Mouse (Mus musculus): ENCODE data around the gene Gm10762.
A peak's percentile ranks its signal among the peaks of the same experiment; 100 is the strongest.
"Not testable (repeated sequence)": the region's sequence is repeated elsewhere in the genome, so short reads cannot be mapped to it uniquely, and the experiment has no call there.

Gm10762 gene

DNA sequence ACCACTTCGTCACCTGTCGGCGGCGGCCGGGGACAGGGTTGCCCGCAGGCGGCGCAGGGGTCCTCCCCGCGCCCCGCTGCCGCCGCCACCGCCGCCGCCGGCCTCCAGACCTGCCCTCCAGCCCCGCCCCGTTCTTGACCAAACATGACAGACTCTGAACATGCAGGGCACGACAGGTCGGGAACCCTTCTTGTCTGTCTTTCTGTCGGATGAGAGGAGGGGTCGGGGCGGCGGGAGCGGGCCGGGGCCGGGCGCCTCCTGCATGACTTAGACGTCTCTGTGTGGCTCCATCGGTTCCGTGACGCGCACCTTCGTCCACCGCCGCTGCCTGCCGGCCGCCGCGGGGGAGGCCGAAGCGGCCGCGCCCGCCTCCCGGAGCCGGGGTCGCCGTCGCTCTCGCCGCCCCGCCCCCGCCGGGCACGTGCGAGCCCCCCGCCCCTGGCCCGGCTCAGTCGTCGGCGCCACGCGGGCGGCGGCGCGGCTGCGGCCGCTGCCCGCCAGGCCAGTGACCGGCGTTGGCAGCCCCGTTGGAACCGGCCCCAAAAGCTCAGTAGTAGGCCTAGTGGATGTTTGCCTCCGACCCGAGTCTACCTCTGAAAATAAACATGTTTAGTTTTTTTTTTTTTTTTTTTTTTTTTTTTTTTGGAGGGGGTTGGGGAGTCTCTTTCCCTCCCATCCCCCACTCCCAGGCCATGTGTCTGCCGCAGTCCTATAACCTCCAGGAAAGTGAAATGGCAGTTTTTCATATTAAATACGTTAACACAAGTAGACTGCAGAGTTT is at the start of gene Gm10762:
Gene Gm10762 (minus strand): TSS at position 65 of the 781 bp plus-strand sequence.
- peak; percentile 87 for DNase-seq (ENCODE audit: inconsistent ontology term)

DNA sequence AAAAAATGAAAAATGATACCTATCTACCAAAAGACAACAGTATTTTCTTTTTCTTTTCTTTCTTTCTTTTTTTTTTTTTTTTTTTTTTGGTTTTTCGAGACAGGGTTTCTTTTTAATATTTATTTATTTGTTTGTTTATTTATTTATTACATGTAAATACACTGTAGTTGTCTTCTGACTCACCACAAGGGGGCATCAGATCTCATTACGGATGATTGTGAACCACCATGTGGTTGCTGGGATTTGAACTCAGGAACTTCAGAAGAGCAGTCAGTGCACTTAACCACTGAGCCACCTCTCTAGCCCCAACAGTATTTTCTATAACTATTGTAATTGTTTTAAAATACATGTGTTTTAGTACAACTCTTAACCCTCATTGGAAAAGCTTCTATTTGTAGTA is 41.3 kb upstream of the Gm10762 start:
- DNase-seq (ENCODE audit: inconsistent ontology term), result not testable (repeated sequence)

DNA sequence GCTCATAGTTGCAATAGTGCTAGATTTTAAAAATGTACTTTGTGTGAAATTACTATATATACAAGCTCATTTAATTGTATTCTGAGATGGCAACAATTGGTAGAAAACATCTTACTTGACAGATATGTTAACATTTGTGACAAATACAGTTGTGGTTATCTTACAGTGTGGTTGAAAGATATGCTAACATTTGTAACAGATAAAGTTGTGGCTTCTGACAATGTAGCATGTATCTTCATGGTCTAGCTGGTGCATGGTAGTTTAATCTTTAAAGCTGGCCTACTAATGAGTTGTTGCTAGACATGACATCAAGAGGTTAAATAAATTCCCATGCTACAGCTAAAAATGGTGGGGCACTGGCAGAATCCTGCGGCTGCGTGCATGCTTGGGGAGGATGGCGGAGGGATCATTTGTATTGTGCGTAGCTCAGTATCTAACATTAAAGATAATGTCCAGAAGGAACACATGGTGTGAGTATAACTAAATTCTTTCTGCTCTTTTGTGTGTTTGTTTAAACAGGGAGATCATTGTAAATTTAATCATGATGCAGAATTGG is 38.7 kb upstream of the Gm10762 start:
- DNase-seq (ENCODE audit: inconsistent ontology term), result no peak

DNA sequence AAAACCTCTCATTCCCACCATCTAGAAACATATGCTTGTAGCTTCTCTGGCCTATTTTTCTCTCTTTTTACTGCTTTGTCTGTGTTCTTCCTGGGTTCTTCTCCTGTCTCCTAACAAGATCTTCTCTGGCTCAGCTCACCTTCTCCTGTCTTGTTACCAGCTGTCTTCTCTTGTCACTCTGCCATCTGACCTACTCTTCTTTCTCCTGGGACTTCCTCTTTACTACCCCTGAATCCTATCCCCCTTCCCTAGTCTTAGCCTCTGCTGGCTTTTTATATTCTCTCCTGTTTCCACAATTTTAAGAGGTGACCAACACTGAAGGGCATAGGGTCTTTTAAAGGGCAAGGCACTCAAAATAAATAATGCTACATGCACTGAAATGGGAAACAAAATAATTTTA is 37.3 kb upstream of the Gm10762 start:
- DNase-seq (ENCODE audit: inconsistent ontology term), result no peak

DNA sequence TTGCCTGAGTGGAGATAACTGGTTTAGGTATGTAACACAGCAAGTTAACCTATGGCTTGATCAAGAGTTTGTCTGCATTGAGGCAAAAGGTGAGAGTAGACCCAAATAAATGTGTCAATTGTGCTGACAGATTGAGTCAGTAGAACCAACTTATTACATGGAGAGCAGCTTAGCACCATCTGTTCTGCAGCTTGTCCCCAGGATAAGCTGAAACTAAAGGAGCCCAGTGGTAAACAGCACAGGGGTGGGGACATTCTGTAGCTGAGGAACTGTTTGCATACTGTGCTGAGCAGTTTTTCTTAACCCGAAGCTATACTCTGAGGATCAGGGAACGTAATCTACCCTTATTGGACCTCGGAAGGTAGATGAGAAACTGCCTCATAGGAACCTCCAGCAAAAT is 17.2 kb upstream of the Gm10762 start:
- DNase-seq (ENCODE audit: inconsistent ontology term), result no peak

DNA sequence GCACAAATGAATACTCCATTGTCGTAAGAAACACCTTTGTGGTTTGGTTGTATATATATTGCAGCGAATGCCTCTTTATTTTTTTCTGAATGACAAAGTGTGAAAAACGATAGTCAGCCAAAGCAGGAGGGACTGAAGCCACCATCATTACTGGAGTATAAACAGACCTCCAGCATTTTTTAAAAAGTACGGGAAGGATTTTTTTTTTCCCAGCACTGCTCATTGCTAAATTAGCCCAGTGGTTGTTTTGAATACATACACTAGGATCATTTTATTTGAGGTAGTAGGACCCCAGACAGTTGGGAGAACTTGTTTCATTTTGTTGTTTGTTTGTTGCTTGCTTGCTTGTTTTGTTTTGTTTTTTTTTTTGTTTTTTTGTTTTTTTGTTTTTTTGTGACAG is 8.0 kb upstream of the Gm10762 start:
- DNase-seq (ENCODE audit: inconsistent ontology term), result no peak

DNA sequence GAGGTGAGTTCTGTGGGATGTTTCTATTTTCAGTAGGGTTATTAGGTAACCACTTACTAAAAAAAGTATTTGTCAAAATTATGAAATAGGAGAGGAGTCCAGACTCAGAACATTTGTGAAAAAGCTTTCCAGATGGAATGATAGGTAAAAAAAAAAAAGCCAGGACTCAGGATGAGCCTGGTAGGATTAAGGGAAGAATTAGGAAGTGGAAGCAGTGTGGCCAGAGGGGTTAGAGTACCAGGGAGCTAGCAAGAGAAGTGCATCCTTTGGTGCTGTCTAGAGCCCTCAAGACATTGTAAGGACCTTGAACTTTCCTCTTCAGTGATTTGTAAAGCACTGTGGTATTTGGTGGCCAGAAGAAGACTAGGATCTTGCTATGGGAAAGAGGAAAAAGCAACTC is 4.8 kb upstream of the Gm10762 start:
- no peak for DNase-seq (ENCODE audit: inconsistent ontology term)

DNA sequence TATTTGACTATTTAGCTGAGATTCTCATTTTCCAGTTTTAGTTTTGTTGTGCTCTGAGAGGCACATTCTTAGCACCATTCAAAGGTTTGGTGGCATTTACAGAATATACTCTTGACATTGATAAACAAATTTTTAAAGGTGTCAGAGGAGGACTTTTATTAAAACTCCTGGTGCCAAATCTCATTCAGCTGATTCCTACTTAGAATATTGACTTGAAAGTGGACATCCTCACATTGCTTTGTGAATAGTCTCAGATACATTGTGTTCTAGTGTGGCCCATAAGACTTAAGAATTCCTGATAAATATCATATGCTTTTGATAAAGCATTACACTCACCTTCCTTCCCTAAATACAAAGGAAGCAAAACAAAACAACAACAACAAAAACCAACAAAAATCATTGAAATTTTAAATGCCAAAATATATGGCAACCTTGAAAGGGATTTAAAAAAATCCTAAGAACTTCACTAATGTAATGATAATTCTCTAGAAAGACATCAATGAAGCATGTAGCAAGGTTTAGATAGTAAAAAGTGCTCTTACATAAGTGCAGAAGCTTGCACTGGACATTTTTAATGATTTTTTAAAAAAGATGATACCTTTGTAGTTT is 1.1 kb upstream of the Gm10762 start:
- no peak for DNase-seq (ENCODE audit: inconsistent ontology term)

DNA sequence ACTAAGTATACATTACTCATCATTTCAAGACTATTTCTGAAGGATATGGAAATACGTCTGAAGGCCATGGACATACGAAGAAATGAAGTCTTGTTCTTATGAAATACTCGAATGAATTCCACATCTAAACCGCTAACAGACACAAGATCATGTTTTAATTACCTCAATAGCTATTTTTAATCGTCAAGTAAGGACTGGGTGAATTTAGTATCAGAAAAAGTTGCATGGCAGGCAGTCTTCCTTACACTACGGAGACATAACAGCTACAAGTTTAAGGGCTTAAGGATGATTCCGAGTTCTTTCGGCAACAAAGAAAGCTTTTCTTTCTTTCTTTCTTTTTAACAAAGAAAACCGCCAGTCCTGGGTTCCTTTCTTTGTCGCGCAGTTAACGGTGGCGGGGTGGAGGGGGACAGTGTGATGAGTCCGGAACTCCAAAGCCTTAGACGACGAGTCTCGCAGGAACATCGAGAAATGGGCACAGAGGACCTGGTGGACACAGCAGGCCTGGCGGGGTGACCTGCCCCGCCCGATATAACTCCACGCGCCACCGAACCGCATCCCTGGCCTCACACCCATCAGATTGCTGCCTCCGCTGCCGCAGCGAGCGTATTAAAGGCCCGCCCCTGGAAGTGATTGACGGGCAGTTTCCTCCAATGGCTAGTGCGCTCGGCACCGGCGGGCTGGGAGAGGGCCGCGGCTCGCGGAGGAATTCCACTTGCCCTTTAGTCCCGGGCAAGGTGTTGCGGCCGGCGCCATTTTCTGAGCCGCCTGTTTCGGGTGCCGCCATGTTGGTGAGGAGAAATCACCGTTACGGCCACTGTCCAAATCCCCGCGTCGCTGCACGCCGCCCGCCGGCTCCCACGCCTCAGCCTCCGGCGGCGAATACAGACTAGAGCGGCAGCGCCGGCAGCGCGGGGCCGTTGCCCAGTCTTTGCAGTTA is 614 bp downstream of the Gm10762 start, which contains the start of gene Zc3h6:
Gene Zc3h6 (plus strand): TSS at position 762 of the 940 bp plus-strand sequence.
- peak; percentile 99 for DNase-seq (ENCODE audit: inconsistent ontology term)

DNA sequence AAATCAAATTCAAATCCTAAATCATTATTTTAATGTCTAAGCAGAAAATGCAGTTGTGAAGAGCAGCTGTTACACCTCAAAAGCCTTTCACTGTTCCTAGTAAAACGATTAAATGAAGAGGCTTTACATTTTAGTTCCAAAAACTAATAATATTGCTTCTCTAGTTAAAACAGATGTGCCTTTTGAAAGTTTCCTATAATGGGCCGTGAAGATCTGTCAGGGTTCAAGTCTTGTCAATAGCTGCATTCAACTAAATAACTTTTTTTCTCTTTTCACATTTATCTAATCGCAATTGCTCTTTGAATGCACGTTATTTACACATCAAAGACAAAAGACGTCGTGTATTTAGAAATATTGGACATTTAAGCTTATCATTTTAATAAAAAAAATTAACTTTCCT is 1.3 kb downstream of the Gm10762 start:
- DNase-seq (ENCODE audit: inconsistent ontology term), result no peak

DNA sequence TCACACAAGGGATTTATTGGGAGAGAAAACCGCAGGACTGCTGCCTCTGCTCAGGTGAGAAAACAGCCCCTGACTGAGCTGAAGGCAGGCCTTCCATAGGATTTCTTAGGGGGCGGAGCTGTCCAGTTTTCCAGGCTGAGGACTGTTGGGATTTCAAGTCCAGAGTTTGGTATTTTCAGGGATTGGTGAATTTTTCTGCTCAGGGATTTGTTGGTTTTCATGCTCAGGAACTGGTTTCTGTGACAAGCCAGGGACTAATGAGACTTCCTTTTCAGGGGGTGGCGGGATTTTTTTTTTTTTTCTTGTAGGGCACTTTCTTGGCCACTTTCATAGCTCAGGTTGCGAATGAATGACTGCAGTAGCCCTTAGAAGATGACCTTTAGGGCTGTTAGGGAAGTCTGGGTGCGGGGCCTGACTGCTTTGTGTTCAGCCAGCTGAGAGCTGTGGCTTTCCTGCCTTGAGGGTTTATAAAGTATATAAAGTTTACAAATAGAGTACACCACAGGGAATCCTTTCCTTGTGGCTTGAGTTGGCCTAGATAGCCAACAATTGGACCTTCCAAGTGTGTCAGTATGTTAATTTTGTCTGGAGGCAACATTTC is 1.9 kb downstream of the Gm10762 start:
- DNase-seq (ENCODE audit: inconsistent ontology term), result no peak

DNA sequence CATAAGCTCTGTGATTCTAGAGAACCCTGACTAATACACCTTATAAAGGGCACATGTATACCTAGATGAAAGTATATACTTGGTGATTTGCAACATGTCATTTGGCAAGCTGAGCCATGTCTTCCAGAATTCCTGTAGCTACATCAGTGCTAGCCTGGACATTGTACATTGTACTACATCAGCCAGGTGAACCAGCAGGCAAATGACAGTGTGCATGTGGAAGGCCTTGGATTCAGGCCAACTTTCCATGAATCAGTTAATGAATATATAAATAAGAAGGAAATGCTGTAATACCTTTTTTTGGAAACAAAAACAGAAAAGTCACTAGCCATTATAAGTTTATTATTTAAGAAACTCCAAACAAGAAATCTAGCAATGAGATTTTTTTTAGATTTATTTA is 13.3 kb downstream of the Gm10762 start:
- DNase-seq (ENCODE audit: inconsistent ontology term), result no peak

DNA sequence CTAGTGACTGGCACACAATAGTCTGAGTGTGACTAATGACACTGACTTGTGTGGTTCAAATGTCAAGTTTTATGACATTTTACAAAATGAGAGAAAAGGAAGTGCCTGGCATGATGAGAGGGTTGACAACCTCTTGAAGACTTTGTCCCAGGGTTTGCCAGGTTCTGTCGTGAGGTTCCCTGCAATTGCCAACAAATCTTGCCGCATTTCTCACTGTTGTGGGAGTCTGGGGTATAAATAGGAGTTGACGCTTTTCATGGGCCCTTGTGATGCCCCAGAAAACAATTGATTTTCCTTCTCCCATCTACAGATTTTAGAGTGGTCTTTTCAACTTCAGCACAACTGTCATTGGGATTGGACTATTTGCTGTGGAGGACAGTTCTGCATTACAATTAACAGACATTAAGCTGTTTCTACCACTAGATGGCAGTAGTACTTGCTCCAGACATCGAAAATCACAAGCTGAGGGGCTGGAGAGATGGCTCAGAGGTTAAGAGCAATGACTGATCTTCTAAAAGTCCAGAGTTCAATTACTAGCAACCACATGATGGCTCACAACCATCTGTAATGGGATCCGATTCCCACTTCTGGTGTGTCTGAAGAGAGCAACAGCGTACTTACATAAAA is 19.4 kb downstream of the Gm10762 start:
- peak; percentile 33 for DNase-seq (ENCODE audit: inconsistent ontology term)

DNA sequence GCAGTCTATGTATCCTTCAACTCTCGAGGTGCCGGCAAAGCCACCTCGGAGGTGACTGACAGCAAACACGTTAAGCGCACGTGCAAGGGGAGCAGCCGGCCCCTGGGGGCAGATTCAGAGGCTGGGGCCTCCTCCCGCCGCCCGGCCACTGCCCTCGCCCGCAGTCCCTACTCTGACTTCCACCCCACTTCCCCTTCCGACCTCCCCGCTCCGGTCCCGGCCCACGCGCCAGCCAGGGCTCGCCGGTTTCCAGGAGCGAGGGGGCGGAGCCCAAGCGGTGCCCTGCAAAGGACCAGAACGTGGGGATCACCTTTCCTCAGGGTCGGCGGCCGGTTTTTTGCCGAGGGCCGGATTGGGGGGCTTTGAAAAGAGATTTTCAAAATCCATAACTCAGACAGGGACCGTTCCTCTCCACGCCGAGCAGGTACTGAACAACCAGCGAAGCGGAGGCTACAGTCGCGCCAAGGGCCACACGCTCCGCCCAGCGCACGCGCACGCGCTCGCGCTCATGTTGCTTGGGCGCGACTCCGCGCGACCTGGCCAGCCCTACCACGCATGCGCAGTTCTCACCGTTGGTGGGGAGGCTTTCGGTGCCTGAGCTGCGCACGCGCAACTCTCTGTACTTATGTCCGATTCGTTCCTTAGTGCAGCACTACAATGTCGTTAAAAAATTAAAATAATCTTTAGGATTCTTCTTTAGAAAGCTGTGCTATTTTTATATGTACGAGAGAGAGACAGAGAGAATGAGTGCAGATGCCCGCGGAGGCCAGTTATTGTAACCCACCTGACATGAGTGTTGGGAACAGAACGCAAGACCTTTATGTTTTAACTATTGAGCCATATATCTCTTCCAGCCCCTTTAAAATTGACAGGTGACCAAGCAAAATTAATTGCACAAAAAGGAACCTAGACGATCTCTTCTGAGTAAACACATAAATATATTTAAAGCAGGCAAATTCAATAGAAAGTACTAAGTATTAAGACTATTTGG is 23.7 kb downstream of the Gm10762 start, which contains the start of gene Zc3h8:
Gene Zc3h8 (minus strand): TSS at position 540 of the 991 bp plus-strand sequence.
- peak; percentile 96 for DNase-seq (ENCODE audit: inconsistent ontology term)

DNA sequence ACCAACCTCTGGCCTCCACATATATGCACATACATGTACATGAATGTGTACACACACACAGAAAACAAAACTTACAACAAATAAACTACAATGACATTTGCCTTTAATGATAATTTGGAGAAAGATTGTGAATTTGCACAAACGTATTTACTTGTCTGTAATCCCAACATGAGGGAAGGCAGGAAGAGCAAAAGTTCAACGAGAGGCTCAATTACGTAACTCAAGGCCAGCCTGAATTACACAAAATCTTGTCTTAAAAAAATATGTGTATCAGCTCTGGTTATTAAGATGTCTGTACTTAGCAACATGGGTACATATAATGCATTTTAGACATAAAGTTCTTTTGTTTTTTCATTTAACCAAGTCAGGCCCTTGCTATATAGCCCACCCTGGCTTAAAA is 31.3 kb downstream of the Gm10762 start:
- DNase-seq (ENCODE audit: inconsistent ontology term), result no peak

DNA sequence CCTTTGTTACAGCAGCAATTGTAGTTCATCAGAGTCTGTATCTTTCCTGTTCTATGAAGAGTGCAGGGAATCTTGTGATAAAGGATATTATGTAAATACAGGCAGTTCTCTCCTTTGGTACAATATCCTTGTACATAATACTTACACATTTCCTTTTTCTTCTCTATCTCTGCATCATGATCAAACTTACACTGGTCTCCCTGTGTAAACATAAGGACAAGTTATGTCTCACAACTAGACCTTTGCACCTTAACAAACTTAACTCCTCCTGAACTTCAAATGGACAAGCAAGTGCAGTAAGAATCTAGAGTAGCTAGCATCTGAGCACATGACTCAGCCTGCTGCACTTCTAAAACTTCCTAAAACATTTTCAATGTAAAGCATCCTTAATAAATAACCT is 36.8 kb downstream of the Gm10762 start:
- no peak for DNase-seq (ENCODE audit: inconsistent ontology term)

DNA sequence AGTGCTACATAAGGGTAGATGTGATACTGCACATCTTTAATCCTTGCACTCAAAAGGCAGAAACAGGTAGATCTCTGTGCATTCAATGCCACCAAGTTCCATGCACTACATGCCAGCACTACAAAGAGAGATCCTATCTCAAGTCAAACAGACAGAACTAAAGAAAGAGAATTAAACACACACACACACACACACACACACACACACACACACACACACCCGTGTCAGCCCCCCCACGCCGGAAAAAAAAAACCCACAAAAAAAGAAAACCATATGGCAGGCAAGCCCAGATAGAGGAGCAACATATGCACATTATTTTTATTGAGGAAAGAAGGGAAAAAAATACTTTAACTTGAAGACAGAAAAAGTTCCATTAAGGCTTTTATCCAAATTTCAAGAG is 39.1 kb downstream of the Gm10762 start:
- DNase-seq (ENCODE audit: inconsistent ontology term), result no peak

DNA sequence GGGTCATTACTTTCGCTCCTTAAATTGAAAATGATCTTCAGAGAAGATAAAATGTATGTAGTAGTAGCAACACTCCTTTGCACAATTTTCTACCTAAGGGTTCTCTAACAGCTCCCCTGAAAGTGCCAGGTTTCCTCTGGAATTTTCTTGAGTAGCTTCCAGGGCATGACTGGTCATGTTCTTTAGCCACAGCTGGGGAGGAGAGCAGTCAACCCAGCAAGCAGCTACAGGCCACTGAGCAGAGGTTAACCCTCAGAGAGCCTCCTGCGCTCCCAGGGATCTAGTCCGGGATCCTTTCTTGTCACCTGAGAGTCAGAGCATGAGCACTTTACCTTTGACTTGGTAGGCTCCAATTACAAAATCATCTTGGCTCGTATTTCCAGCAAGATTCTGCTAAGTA is 42.7 kb downstream of the Gm10762 start:
- no peak for DNase-seq (ENCODE audit: inconsistent ontology term)
